Mouse (Mus musculus) lung, postnatal 25 days (tissue): ENCODE measurements at regions not wholly inside any gene's neighbourhood (a gene's known extent, or its start where the extent isn't known, plus 50 kb on each side); places are given as distances from the start of the nearest gene placed in this dataset.
"Not testable (repeated sequence)": the region's sequence is repeated elsewhere in the genome, so short reads cannot be mapped to it uniquely, and the experiment has no call there.

Source experiments
- DNase-seq: peaks from one replicate; pipeline ENCODE4 v3.0.0; 2022; ENCODE audit warnings: low spot score

DNA sequence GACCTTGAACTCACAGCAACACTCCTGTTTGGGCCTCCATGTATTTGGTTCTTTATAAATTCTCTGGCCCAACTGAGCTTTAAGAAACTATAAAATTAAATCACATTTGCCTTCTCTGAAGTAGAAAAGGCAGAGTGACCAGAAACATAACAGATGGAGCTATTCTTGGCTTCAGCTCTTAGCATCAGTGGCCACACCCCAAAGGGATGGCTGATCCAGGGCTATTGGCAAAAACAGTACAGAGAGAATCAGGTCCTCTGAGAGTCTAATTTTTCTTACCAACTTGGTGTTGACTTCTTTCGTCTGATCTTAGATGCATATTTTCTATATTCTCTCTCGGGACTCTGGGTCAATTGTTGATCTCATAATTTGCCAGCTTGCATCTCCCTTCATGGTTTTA is 103.2 kb upstream of the Arhgap20 start:
- no peak for DNase-seq

- DNase-seq = no peak
Observed at GRCm38 (mm10) chr9:51664353-51664752, 100.8 kb upstream of the Arhgap20 start.

GRCm38 (mm10) chr9:51664876-51665275 is 100.3 kb upstream of the Arhgap20 start:
- DNase-seq = no peak

- DNase-seq = not testable (repeated sequence)
Observed at GRCm38 (mm10) chr9:51668976-51669375, 96.2 kb upstream of the Arhgap20 start.

GRCm38 (mm10) chr9:51670531-51670930 is 94.6 kb upstream of the Arhgap20 start:
- no peak for DNase-seq

- no peak for DNase-seq
Observed at GRCm38 (mm10) chr9:51686536-51686935, 78.6 kb upstream of the Arhgap20 start.

- DNase-seq = no peak
Observed at GRCm38 (mm10) chr9:51714326-51714725, 50.8 kb upstream of the Arhgap20 start.
